Mouse (Mus musculus): Measurements from ENCODE around the gene Stk40. TPM values are rescaled to one million over a fixed set of nuclear protein-coding genes. Genes with fewer than 3 reads are reported as not detected.

Stk40 gene
- polyA plus RNA-seq, 1 experiment: 57.1 TPM

DNA sequence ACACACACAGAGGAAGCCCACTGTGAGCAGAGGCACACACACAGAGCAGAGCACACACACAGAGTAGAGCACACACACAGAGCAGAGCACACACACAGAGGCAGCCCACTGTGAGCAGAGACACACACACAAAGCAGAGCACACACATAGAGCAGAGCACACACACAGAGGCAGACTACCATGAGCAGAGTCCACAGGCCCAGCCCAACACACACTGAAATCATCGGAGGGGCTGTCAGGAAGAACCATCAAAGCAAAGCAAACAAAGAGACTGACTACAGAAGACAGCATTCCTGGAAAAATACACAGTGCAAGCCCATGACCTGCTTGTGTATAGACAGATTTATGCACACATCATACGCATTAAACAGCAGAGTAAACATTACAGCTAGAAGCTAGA lies 52.1 kb downstream of the Stk40 start:
- TF ChIP-seq GATA1 (IDR thresholded peaks at IDR 0.05; ENCODE audit: low read length): no peak

- no peak for TF ChIP-seq GATA1 (IDR thresholded peaks at IDR 0.05; ENCODE audit: low read length)
Observed at GRCm38 (mm10) chr4:126156617-126157016, 52.9 kb downstream of the Stk40 start.

- TF ChIP-seq GATA1 (IDR thresholded peaks at IDR 0.05; ENCODE audit: low read length): no peak
Observed at GRCm38 (mm10) chr4:126157562-126157961, 53.8 kb downstream of the Stk40 start.

DNA sequence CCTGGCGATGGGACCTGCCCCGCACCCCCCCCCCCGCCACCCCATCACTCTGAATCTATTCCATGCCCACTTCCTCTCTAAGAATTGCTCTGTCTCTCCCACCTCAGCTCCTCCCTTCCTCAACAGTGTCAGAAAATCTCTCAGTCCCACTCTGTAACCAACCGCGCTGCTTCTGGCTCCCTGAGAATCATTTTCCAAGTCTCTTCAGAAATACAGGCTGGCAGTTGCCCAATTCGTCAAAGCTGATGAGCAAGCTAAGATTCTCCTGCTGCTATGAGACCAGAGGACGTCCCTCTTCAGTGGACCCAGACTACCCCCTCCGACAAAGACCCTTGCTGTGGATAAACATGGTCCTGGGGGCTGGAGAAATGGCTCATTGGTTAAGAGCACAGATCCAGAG lies 55.7 kb downstream of the Stk40 start:
- no peak for TF ChIP-seq GATA1 (IDR thresholded peaks at IDR 0.05; ENCODE audit: low read length)

DNA sequence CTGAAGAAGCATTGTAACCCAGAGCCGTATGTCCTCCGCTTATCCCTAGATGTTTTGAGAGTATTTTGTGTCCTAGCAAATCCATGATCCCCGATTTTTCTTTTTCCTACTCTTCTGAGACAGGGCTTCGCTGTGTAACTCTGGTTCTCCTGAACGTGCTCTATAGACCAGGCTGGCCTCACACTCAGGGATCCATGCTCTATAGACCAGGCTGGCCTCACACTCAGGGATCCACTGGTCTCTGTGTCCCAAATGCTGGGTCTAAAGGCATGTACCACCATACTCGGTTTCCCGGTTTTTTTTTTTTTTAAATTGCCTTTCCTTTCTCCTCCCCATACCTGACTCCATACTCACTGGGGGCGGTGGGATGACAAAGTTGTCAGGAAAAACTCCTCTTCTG lies 57.2 kb downstream of the Stk40 start:
- TF ChIP-seq GATA1 (IDR thresholded peaks at IDR 0.05; ENCODE audit: low read length): no peak

- TF ChIP-seq GATA1 (IDR thresholded peaks at IDR 0.05; ENCODE audit: low read length): no peak
Observed at GRCm38 (mm10) chr4:126161456-126161855, 57.7 kb downstream of the Stk40 start.

DNA sequence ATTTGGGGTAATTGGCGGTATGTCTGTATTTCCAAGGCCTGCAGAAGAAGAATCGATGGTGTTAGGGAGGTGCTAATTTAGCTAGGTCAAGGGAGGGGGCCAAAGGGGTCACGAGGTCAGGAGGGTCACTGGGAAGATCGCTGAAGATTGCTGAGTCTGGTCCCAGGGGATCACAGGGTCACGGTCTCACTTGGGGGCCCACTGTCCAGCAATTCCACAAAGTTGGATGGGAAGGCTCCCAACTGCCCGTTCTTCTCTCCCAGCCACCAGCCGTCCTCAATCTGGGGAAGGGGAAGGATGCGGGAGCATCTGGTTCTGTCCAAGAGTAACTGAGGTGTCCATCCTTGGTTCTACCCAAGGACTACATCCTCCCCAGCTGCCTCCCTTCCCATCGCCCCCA lies 58.2 kb downstream of the Stk40 start:
- no peak for TF ChIP-seq GATA1 (IDR thresholded peaks at IDR 0.05; ENCODE audit: low read length)

DNA sequence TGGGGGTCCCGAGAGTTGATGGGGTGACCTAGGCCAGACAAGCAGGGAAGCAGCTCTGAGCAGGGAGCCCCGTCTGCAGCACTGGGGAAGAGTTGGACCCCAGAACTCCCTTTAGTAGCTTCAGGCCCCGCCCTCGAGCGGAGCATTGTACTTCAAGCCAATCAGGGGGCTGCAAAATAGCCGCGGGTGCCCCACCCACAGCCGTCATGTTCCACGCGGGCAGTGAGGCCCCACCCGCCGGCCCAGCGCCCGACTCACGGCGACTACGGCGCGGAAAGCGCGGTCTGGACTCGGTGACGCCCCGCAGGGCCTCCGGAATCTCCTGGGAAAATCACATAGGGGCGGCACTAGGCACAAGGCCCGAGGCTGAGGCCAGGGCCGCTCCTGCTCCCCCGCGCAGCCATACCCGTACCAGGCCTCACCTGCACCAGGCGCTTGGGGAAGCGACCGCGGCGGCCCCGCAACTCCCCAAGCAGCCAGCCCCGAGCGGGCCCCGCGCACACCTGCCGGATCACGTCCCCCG lies 58.8 kb downstream of the Stk40 start:
- no peak for TF ChIP-seq GATA1 (IDR thresholded peaks at IDR 0.05; ENCODE audit: low read length)

DNA sequence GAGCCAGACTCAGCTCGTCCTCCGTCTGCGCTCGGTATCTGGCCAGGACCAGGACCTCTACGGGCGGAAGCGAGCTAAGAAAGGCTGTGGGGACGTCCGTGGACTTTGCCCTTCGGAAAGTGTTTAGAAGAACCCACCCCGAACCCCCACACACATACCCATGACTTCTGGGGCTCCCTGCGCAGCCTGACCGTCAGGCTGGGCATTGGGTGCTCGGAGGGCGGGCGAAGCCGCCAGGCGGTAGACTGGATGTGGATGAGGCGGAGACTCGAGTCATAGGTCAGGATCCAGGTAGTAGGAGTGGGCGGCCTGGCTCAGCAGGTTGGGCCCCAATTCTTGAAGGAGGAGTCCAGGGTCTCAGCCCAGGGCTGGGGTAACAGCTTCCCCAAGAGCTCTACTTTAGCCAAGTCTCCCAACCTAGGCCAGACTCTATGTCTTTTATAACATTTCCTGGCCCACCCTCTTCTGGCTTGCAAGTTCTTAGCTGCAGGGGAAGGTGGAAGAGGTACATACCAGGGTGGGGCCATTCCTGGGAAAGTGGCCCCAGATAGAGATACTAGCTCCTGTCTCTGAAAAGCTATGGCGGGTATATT lies 59.4 kb downstream of the Stk40 start, which contains the start of gene Sh3d21:
Gene Sh3d21 (minus strand): TSS at position 425 of the 593 bp plus-strand sequence.
- TF ChIP-seq GATA1 (IDR thresholded peaks at IDR 0.05; ENCODE audit: low read length): no peak

- TF ChIP-seq GATA1 (IDR thresholded peaks at IDR 0.05; ENCODE audit: low read length): no peak
Observed at GRCm38 (mm10) chr4:126163685-126164084, 59.9 kb downstream of the Stk40 start.

- no peak for TF ChIP-seq GATA1 (IDR thresholded peaks at IDR 0.05; ENCODE audit: low read length)
Observed at GRCm38 (mm10) chr4:126166084-126166483, 62.3 kb downstream of the Stk40 start.

- TF ChIP-seq GATA1 (IDR thresholded peaks at IDR 0.05; ENCODE audit: low read length): no peak
Observed at GRCm38 (mm10) chr4:126168851-126169250, 65.1 kb downstream of the Stk40 start.

GRCm38 (mm10) chr4:126173800-126174199 lies 70.0 kb downstream of the Stk40 start:
- TF ChIP-seq GATA1 (IDR thresholded peaks at IDR 0.05; ENCODE audit: low read length): no peak

DNA sequence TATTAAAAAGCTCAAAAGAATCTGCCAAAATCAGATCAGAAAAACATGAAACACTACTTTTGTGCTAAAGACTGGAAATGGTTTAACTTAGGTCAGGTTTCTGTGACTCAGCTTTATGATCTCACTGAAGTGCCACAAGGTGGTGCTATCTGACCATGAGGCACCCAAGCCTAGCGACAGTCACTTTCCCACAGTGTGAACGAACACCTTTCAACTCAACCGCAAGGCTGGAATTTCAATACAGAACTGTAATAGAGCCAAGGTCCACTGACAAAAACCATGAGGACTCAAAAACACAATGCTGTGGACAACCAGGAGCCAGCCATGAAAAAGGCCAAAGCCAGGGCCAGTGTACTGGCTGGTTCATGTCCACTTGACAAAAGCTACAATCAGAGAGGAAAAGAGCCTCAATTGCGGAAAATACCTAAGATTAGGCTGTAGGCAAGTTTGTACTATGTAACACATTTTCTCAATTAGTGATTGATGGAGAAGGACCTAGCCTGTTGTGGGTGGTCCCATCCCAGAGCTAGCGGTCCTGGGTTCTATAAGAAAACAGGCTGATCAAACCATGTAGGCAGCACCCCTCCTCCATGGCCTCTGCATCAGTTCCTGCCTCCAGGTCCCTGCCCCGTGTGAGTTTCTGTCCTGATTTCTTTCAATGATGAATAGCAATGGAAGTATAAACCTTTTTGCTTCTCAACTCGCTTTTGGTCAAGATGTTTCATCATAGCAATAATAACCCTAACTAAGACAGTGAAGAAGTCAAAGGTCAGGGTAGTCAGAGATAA lies 77.6 kb downstream of the Stk40 start:
- TF ChIP-seq GATA1 (IDR thresholded peaks at IDR 0.05; ENCODE audit: low read length): no peak

DNA sequence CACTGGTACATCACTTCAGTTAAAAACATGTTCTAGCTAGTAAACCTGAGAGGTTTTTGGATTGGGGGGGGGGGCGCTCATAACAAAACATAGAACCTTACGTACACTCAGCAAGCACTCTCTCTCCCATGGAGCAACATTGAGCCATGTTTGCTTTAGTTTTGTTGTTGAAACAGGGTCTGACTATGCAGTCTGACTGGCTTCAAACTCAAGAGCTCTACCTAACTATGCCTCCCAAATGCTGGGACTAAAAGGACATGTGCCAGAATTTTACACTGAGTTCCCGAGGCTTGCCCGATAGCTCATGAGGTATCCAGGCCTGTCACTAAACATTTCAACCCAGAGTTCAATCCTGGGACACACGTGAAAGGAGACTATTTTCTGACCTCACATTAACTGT lies 79.3 kb downstream of the Stk40 start:
- no peak for TF ChIP-seq GATA1 (IDR thresholded peaks at IDR 0.05; ENCODE audit: low read length)

DNA sequence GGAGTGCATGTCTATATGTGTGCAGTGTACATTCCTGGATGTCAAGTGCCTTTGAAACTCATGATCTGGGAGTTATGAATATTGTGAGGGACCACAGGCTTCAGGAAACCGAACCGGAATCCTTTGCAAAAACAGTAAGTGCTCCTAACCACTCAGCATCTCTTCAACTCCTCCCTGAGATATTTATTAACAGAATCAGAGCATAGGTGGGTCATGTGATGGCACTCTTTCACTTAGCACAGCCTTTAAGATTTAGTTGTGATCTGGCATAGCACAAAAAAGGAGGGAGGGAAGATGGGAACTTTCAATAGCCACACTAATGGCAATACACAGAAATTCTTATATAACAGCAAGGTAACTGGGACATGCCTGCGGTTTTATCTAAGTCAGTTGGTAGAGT lies 83.3 kb downstream of the Stk40 start:
- no peak for TF ChIP-seq GATA1 (IDR thresholded peaks at IDR 0.05; ENCODE audit: low read length)

Other genes with a start within 250 kb of the Stk40 start
- gene Csf3r, start 79.4 kb upstream of the Stk40 start, polyA plus RNA-seq (2012): not detected in 2 replicates
- gene Mrps15, start 57.0 kb upstream of the Stk40 start, polyA plus RNA-seq (2012): 227 and 296 TPM in 2 replicates
- gene Oscp1, start 45.4 kb upstream of the Stk40 start, polyA plus RNA-seq (2012): 0.13 and 0.54 TPM in 2 replicates
- gene Lsm10, start 7.3 kb upstream of the Stk40 start, polyA plus RNA-seq (2012): 10.3 and 12.6 TPM in 2 replicates
- 0.08 and 0.17 TPM in 2 replicates for gene Eva1b, start 43.8 kb downstream of the Stk40 start, polyA plus RNA-seq (2012)
- 0.30 and 0.32 TPM in 2 replicates for gene Sh3d21, start 59.5 kb downstream of the Stk40 start, polyA plus RNA-seq (2012)
- gene Thrap3, start 98.8 kb downstream of the Stk40 start, polyA plus RNA-seq (2012): 203 and 204 TPM in 2 replicates
- gene Map7d1, start 152.4 kb downstream of the Stk40 start, polyA plus RNA-seq (2012): 87.6 and 112 TPM in 2 replicates
- gene Trappc3, start 158.4 kb downstream of the Stk40 start, polyA plus RNA-seq (2012): 35.1 and 44.0 TPM in 2 replicates
- gene Col8a2, start 182.8 kb downstream of the Stk40 start, polyA plus RNA-seq (2012): not detected in 2 replicates
- gene Adprhl2, start 217.7 kb downstream of the Stk40 start, polyA plus RNA-seq (2012): 69.4 and 71.2 TPM in 2 replicates
- gene Tekt2, start 221.7 kb downstream of the Stk40 start, polyA plus RNA-seq (2012): 0.09 and 0.12 TPM in 2 replicates

Measured in G1E-ER4 (cell line).